Mouse (Mus musculus) NIH3T3 (cell line): ENCODE measurements around the gene Bach1.

Experiments used
- DNase-seq: peaks from one replicate; pipeline ENCODE4 v3.0.0-alpha.2; 2012; ENCODE audit warnings: low read depth

Bach1 gene

DNA sequence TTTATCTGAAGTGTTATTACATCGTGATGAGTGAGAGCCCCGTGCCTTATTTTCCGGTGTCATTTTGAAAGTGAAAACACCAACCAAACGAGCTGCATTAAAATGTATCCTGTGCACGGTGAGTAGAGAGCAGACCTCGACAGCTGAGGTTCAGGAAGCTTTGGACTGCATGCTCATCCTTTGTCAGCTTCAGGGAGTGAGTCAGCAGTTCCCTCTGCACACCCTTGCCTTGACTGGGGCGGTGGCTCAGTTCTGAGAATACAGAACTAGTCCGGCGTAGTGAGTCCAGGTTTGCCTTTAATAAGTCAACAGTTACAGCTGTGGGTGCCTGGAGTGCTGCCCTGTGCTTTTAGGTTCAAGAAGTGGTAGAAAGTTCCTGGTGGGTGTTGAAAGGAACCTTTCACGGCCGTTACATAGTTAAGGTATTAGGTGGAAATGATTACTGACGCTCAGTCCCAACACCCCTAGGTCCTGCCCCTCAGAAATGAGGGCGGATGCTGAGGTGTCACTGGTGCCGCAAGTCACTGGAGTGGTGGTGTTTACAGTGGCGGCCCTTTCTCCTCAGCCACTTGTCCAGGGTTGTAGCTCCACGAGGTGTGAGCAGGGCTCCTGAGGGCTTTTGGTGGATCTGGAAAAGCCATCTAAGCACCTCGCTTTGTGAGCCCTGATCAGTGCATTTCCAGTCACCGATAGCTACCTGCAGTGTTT, 14.4 kb downstream of the Bach1 start:
- DNase-seq = peak; percentile 17

DNA sequence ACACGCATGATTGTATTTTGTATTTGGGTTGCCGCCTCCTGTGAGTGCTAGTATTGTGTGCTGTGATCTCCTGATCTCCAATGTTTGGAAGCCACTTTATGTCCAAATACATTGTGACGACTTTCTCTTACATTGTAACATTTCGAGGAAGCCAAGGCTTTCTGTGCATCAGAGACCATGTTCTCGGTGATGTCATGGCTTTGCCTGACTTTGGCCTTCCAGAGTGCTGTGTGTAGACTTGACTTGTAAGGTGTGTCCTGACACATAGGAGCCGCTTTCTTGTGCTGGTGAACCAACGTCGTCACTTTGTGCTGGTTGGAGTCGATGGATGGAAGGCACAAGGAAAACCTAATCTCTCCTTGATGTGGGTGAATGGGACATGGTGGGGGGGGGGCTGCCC, 15.8 kb downstream of the Bach1 start:
- no peak for DNase-seq

DNA sequence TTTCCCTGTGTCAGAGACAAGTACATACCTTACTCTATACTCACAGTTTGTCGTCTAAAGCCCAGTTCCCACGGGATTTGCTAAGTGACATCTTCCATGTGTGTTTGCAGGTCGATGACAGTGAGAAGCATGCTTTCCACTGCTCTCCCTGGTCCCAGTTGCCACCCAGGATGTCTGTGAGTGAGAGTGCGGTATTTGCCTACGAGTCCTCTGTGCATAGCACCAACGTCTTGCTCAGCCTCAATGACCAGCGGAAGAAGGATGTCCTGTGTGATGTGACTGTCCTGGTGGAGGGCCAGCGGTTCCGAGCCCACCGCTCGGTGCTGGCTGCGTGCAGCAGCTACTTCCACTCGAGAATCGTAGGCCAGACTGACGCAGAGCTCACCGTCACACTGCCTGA, 16.5 kb downstream of the Bach1 start:
- no peak for DNase-seq

DNA sequence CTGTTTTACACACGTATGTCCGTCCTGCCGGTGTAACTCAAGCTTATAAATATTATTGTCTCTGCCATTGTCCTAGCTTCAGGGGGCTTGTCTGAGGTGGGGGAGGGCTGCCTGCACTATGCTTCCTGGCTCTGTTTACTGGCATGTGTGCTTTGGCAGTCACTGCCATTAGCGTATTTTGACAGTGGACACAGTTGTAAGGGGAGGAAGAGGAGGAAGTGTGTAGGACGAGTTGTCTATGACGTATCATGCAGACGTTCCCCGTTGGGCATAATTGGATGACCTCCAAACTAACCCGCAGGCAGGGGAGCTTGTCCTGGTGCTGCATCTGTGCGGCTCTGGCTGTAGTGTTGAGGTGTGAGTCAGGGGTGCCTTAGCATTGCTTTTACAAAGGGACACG, 17.5 kb downstream of the Bach1 start:
- DNase-seq = no peak

DNA sequence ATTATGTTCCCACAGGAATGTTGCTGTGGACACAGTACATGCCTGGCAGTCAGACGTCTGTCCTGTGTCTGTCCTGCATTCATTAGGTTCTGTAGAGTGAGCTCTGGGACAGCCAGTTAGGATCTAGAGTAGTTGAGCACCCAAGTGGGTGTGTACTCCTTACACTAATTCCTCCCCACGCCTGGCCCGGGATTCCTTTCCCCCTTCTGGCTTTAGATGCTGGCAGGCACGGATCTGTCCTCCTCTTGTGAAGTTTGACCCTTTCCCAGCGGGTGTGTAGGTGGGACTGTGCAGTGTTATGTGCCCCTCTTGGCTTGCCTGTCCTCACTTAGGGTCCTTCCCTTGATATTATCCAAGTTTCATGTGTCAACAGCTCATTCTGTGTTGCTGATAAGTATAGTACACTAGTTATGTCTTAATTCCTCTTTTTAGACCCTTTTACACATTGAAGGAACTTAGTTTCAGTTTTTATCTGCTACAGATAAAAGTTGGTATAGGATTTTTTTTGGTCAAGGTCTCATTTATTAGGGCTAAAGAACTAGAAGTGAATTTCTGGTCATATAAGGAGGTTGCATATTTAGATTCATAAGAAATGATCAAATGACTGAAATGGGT, 18.4 kb downstream of the Bach1 start:
- DNase-seq = no peak

DNA sequence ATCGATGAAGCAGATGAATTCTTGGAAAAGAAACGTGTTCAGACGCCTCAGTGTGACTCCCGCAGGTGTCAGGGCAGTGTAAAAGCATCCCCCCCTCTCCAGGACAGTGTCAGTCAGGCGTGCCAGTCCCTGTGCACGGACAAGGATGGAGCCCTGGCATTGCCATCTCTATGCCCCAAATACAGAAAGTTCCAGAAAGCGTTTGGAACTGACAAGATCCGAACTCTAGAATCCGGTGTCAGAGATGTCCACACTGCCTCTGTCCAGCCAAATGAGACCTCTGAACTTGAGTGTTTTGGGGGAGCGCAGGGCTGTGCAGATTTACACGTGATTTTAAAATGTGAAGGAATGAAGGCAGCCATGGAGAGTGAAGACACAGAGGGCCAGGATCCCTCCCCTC, 20.3 kb downstream of the Bach1 start:
- DNase-seq = no peak

DNA sequence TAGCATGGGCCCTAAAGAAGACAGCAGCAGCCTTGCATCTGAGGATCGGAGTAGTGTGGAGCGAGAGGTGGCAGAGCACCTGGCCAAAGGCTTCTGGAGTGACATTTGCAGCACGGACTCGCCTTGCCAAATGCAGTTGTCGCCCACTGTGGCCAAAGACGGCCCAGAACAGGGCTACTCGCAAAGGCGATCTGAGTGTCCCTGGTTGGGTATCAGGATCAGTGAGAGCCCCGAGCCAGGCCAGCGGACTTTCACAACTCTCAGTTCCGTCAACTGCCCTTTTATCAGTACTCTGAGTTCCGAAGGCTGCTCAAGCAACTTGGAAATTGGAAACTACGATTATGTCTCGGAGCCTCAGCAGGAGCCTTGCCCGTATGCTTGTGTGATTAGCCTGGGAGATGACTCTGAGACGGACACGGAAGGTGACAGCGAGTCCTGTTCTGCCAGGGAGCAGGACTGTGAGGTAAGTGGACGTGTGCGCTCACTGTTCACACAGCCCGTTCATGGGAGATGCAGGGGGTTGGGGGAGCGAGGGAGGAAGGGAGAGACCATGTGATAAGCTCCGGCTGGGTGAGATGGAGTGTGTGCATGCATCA, 21.0 kb downstream of the Bach1 start:
- DNase-seq = no peak

DNA sequence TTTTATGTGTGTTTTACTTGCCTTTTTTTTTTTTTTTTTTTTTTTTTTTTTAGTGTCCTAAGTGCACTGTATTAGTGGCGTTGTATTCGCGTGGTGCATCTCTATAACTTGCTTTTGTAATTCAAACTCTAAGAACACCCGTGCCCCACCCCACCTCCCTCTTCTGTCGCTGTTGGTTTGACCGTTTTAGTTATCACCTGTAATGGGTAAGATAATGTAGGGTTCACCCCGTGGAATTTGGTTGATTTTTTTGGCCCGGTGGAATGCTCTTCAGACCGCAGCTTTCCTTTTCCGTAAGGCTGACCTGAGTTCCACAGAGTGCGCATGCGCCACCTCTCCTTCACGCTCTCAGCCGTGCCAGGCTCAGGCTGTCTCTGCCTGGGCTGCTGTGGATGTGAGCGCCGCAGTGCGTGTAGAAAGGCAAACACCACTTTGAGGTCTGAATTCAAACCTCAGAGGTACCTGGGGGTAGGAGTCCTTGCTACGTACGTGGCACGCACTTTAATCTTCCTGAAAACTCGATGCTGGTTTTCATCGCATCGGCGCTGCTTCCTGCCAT, 22.2 kb downstream of the Bach1 start:
- no peak for DNase-seq

DNA sequence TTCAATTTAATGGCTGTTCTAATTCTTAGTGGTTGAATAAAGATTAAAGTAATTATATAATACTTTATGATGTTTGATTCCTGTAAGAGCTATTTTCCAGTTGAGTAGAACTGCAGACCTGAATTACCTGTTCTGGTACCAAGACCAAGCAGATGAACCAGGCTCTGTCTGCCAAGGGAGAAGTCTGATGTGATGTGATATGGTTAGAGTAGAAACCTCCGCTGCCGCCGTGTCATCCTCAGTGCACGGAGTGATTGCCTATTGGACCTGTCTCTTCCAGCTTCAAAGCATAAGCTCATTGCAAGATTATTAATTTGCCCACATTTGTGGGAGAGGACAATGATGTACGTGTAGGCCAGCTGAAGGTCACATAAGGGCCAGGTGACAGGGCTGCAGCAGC, 24.1 kb downstream of the Bach1 start:
- no peak for DNase-seq

DNA sequence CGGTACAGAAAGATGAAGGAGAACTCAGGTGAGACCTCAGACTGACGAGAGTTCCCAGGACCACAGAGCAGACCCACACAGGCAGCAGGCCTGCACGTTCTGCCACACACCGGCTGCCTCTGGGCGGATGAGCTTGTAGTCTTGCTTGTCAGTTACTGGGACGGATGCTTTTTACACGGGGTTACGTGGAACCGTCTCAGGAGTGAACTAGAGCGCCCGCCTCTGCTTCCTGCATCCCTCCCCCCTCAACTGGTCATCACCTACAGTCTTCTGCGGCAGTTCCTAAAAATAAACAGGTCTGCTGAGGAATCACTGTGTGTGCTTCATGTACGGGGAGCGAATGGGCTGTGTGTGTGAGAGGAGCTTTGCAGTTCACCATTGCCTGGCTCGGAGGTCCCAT, 24.7 kb downstream of the Bach1 start:
- DNase-seq = no peak

DNA sequence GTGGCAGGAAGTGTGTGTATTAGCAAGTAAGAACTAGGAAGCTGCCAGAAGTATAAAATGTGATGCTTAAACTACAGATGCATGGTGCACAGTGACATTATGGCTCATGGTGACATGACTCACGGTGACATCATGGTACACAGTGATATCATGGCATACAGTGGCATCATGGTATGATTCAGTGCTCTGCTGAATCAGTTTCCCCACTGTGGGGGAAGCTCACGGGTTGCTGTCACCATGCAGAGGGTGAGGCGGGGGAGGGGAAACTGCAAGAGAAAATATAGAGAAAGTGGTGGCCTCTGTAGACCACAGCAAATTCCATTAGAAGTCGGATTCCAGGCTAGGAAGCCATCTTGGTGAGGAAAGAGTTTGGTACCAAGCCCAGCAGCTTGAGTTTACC, 26.1 kb downstream of the Bach1 start:
- DNase-seq = no peak

DNA sequence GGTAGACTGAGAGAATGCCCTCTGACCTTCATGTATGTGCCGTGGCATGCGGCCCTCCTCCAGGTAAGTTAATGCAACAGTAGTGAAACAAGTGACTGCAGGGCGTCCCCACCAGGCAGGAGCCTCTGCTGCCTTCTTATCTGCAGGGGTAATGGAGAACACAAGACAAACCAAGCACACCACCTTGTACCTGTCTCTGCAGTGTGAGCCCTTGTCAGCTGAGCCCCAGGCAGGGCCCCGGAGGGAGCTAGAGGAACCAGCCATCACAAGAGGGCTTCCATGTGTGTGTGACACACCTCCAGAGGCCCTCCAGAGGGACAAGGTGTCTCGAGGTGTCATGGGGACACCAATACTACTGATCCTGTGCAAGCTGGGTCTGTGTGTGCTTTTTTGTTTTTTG, 26.5 kb downstream of the Bach1 start:
- no peak for DNase-seq

DNA sequence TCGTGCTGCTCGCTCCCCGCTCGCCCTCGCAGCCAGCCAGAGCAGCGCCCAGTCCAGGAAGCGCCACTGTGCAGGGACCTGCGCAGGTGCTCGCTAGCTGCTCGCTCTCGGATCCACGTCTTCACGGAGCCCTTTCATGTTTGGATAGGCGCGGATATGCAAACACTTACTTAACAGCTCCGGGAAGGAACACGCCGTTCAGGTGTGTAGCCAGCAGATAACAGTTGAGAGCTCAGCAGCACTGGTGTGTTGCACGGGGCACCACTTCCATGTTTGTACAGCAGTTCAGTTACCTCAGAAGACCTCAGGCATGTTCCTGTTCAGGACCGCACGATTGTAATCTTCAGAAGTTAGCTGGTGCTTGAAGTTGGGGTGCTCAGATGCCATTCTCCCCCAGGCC, 27.2 kb downstream of the Bach1 start:
- no peak for DNase-seq

DNA sequence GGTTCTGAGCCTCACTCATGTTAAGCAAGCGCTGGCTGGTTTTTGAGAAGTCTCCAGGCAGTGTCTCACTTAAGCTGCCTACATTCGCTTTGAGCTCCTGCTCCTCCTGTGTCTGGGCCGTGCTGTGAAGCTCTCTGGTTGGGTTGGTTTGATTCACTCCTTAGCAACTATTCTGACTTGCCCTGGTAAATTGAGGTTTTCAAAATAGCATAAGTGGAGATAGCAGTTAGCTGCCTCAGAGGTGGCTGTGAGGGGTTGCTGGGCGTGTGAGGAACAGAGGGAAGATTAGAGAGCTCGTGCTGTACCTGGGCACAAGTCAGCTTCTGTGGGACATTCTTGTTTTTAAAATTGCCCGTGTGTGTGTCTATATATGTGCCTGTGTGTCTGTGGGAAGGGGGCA, 27.6 kb downstream of the Bach1 start:
- no peak for DNase-seq

DNA sequence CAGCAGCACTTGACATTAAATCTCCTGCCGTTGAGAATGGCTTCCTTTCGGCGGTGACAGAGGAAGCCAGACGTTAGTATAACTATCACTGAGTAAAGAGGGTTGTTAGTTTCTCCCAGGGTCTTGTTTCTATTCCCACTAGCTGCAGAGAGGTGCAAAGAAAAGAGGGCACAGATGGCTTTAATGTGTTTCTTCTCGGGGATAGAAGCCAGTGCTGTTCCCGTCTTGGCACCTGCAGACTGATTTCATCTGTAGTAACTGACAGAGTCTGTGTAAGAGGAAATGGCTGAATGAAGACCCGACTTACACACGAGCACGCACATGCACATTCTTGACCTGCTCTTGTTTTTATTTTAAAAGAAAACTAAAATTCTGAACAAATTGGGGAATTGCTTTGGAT, 28.5 kb downstream of the Bach1 start:
- no peak for DNase-seq

DNA sequence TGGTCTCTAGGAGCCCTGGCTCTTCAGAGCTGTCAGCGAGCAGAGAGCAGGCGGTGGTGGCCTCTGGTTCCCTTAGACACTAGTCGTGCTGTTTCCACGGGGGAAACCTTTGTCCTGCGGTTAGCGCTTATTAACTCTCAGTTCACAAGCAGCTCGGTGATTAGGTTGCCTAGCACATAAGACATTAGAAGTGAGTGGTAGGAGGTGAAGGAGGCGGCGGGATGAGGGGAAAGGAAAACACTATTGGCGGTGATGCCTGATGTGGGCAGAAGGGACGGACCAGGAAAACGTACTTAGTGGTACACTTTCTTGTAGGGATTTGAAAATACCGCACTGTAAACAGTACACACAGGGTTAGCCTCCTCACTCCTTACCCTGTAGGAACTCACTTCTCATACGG, 29.2 kb downstream of the Bach1 start:
- DNase-seq = no peak

DNA sequence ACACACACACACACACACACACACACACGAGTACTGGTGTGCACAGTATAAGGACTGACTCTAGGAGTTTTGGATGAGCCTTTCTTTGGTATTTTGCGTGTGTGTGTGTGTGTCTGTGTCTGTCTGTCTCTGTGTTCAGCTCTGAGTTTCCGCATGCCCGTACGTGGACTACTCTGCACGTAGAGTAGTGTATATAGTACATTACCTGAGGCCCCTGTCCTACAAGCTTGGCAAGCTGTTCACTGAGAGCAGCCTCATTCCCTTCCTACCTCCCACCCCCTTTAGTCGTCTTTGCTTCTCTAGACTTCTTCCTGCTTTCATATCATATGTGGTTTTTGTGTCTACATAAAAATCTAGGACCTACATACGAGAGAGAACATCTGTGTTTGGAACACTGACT, 30.0 kb downstream of the Bach1 start:
- DNase-seq = no peak

DNA sequence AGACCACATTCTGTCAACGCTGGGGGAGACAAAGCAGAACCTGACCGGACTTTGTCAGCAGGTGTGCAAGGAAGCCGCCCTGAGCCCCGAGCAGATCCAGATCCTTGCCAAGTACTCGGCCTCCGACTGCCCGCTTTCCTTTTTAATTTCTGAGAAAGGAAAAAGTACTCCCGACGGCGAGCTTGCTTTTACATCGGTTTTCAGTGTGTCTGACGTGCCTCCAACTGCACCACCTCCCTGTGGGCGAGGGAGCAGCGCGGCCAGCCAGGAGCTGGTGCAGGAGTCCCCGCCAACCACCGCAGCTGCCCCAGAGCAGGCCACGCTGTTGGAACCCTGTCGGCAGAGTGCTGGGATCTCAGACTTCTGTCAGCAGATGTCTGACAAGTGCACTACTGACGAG, 30.7 kb downstream of the Bach1 start:
- DNase-seq = no peak

DNA sequence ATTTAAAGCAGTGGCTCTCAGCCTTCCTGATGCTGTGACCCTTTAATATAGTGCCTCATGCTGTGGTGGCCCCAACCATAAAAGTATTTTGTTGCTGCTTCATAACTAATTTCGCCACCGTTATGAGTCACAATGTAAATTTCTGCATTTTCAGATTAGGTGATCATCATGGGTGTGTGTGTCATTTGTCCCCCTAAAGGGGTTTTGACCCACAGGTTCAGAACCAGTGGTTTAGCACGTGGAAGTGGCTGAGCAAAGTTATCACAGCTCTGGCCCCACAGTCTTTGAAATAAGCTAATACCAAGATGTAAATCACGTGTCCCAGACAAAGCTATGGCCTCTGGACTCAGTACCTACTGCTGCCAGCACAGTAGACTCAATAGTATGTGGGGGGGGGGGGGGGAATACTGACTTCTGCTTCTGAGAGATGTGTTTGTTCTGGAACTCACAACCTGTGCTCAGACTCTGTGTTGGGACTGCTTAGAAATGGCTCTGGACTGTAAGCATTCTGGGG, 36.2 kb downstream of the Bach1 start:
- DNase-seq = no peak

DNA sequence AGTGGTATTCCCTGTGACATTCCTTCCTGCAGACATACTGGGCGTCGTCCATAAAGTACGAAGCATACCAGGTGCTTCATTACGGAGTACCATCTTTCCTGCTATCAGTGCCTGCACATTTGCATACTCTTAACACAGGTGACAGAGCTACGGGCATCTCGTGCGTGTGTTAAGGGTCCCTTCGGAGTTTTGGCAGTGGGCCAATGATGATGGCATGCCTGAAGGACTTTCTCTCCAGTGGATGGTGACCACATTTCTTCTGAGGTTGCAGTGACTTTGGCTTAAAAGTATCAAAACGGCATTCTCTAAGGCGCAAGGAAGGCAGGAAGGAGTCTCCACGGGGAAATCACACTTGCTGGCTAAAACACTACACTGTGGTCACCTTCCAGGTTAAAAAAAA, 37.4 kb downstream of the Bach1 start:
- no peak for DNase-seq

DNA sequence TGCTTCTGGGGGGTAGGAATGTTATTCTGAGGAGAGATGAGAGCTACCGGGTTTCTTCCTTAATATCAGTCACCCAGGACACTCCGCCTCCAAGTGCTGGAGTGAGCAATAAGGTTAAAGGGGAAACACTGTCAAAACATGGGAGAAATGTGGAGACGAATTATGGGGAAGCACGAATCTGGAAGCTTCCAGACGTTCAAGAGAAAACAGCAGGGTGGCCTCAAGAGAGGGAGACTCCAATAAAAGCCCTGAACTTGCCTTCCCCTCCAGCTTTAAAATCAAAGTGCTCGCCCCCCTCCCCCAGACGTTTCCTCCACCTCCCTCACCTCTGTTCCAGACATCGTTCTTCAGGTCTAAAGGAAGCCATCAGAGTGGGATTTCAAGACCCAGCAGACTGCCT, 38.6 kb downstream of the Bach1 start:
- DNase-seq = no peak

DNA sequence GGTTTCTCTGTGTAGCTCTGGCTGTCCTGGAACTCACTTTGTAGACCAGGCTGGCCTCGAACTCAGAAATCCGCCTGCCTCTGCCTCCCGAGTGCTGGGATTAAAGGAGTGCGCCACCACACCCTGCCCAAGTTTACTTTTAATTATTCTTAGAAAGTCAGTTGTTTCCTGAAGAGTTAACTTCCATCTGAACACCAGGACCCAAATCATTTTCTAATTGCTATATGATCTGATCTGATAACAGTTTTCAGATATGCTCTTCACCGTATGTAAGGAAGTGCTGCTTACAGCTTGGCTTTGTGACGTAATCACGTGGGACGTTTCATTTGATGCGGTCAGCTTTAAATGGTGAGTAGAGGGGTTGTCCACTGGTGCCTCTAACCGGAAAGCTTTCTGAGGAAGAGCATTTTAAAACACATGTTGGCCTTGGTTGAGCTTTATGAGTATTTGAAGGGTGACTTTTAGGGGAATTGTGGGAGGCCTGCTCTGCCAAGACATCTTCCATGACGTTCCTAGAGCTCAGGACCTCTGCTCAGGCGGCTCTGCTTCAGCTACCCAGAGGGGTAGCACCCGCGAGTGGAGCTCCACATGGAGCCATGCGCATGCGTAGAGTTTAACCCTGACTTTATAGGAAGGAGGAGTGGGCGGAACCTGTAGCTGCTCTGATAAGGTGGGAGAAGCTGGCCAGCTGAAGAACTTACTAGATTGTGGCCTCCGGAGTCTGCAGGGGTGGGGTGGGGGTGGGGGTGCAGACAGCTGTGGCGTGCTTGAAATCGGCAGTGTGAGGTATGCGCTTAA, 39.3 kb downstream of the Bach1 start:
- DNase-seq = no peak
